Mouse (Mus musculus) limb, embryonic 14.5 days (tissue): ENCODE results near the gene Samd1. TPM values are rescaled to one million over a fixed set of nuclear protein-coding genes. Genes with fewer than 3 reads are reported as not detected.

ENCODE experiments used
- ATAC-seq: fragments of 200-750 bp; cut with Nextera tagmentation; 2 replicates; pipeline ENCODE4 v1.8.0; 2017; ENCODE audit warnings: low read depth, moderate number of reproducible peaks, moderate TSS enrichment; ENCODE audit not compliant: low FRiP score
- DNase-seq: peaks from one replicate; pipeline ENCODE4 v3.0.0-alpha.2; 2015; ENCODE audit warnings: low spot score
- H3K27ac ChIP-seq: fragments of 300-500 bp; sonication (generic); replicated peaks from 2 replicates; pipeline ENCODE4 v1.5.1; 2014; ENCODE audit warnings: low read depth, mild to moderate bottlenecking, low read length, moderate library complexity, mixed read lengths
- H3K27me3 ChIP-seq: fragments of 300-500 bp; sonication (generic); 2 replicates; pipeline ENCODE4 v1.6.1; 2014; ENCODE audit warnings: low read length, mixed read lengths; ENCODE audit not compliant: control insufficient read depth, insufficient read depth
- H3K36me3 ChIP-seq: fragments of 300-500 bp; sonication (generic); 2 replicates; pipeline ENCODE4 v1.6.1; 2014; ENCODE audit warnings: mild to moderate bottlenecking, low read length, moderate library complexity, mixed read lengths; ENCODE audit not compliant: control insufficient read depth, insufficient read depth
- H3K4me1 ChIP-seq: fragments of 300-500 bp; sonication (generic); 2 replicates; pipeline ENCODE4 v1.6.1; 2014; ENCODE audit warnings: antibody characterized with exemption, low read length, mixed read lengths; ENCODE audit not compliant: control insufficient read depth, insufficient read depth
- H3K4me2 ChIP-seq: fragments of 300-500 bp; sonication (generic); replicated peaks from 2 replicates; pipeline ENCODE4 v1.6.1; 2014; ENCODE audit warnings: low read depth, mild to moderate bottlenecking, low read length, moderate library complexity; ENCODE audit not compliant: severe bottlenecking
- H3K4me3 ChIP-seq: fragments of 300-500 bp; sonication (generic); replicated peaks from 2 replicates; pipeline ENCODE4 v1.5.1; 2014; ENCODE audit warnings: low read length
- H3K9ac ChIP-seq: fragments of 300-500 bp; sonication (generic); 2 replicates; pipeline ENCODE4 v1.6.1; 2014; ENCODE audit warnings: mild to moderate bottlenecking, low read depth, low read length, moderate library complexity; ENCODE audit not compliant: severe bottlenecking
- H3K9me3 ChIP-seq: fragments of 300-500 bp; sonication (generic); 2 replicates; pipeline ENCODE4 v1.6.1; 2016; ENCODE audit warnings: low read length; ENCODE audit not compliant: control insufficient read depth
- POLR2A ChIP-seq: fragments of 200-500 bp; IDR thresholded peaks from 2 replicates; pipeline ENCODE4 v1.8.0; 2012; ENCODE audit warnings: inconsistent platforms, mild to moderate bottlenecking, moderate library complexity, borderline replicate concordance; ENCODE audit not compliant: insufficient read depth, insufficient read length; ENCODE audit errors: extremely low read depth
- WGBS: fragments of 180-500 bp; shearing (Covaris S2); extraction: QIAGEN DNeasy Blood & Tissue Kit; methylation state at CpG from one replicate; pipeline ENCODE4 v1.1.7; 2014; 5-methylcytosine and 5-hydroxymethylcytosine counted together
- microRNA counts: library from miRNA; unstranded; fragments of <30 nt; microRNA quantifications from one replicate; lab custom pipeline; 2016
- microRNA-seq: library from miRNA; unstranded; fragments of <30 nt; microRNA quantifications from one replicate; pipeline ENCODE4, GENCODE M21; 2016
- polyA plus RNA-seq, 2 experiments: library from polyadenylated mRNA; depleted of rRNA in 1 of 2; stranded (reverse) in 1 of 2; unstranded in 1 of 2; fragments of >200 nt; fragmentation: Nextera tagmentation in 1 of 2; extraction: Ambion mirVana in 1 of 2; gene quantifications; 2 replicates each; pipeline versions ENCODE4 v1.2.1 to v1.2.3; 2012 to 2014

Samd1 gene
- polyA plus RNA-seq, 2 experiments, result 17.4 to 99.8 TPM

DNA sequence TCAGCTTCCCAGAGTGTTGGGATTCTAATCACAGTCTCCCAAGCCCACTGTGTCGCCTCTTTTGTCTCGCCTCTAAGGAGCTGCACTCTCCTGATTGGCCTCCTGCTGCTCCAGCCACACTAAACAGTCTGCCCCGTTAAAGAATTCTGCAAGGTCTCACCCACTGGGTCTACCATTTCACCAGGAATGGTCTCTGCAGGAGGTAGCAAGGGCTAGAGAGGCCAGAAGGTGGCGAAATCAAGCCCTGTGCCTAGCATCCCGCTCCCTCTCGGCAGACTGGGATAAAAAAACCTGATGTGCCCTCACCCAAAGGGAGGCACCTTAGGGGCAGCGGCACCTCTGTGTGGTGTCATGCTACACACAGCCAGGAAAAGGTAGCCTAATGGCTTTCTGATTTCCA lies 46.6 kb downstream of the Samd1 start:
- no peak overlapping the region for H3K4me3 ChIP-seq
- no peak for DNase-seq

GRCm38 (mm10) chr8:84044900-84045299 lies 47.4 kb downstream of the Samd1 start, which contains the start of gene Rln3:
Gene Rln3 (minus strand): TSS chr8:84045000.
- H3K27me3 ChIP-seq, result peaks cover 48% of the 10 kb centered on the region
- TF ChIP-seq POLR2A, result no peak
- no peak for ATAC-seq
- no peak within 1 kb of the TSS for H3K4me2 ChIP-seq
- peaks cover 8% of the 10 kb centered on the region for H3K4me1 ChIP-seq
- H3K4me3 ChIP-seq, result no peak within 1 kb of the TSS
- WGBS, result 8% methylated on average over 9 of the region's 9 CpGs
- H3K9me3 ChIP-seq, result no peaks in the 10 kb centered on the region
- no peak within 1 kb of the TSS; the same call in 1 of the 2 replicates for H3K9ac ChIP-seq
- no peak within 1 kb of the TSS for H3K27ac ChIP-seq
- H3K36me3 ChIP-seq, result no peaks in the 10 kb centered on the region
- no peak for DNase-seq

More for the DNA sequence above, 46.6 kb downstream of the Samd1 start:
- no peak overlapping the region for H3K27ac ChIP-seq
- WGBS, result 5% methylated on average over 7 of the region's 7 CpGs
- no peaks in the 10 kb centered on the region for H3K9me3 ChIP-seq
- TF ChIP-seq POLR2A, result no peak
- H3K27me3 ChIP-seq, result peaks cover 48% of the 10 kb centered on the region
- no peaks in the 10 kb centered on the region for H3K36me3 ChIP-seq
- H3K4me1 ChIP-seq, result peaks cover 8% of the 10 kb centered on the region
- no peak overlapping the region for H3K4me2 ChIP-seq
- no peak overlapping the region for H3K9ac ChIP-seq
- ATAC-seq, result no peak

DNA sequence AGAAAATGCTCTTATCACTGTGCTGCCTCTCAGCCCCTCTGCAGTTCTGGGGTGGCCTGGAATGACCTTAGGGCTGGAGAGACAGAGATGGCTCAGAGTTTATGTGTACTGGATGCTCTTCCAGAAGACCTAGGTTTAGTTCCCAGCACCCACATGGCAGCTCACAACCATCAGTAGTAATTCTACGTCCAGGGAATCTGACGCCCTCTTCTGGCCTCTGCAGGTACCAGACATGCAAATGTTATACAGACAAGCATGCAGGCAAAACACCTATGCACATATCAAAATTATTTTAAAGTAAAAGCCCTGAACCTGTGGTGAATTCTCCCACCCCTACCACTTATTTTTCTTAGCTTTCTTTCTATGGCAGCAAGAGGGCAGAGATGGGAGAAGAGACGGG lies 49.0 kb downstream of the Samd1 start:
- DNase-seq (no peak), ATAC-seq (no peak)
- 78% methylated on average over 3 of the region's 3 CpGs for WGBS
- Histone ChIP-seq H3K4me3 (no peak overlapping the region), H3K4me2 (no peak overlapping the region), H3K9ac (no peak overlapping the region), H3K4me1 (peaks cover 8% of the 10 kb centered on the region), H3K36me3 (no peaks in the 10 kb centered on the region), H3K27ac (no peak overlapping the region), H3K9me3 (no peaks in the 10 kb centered on the region), H3K27me3 (peaks cover 40% of the 10 kb centered on the region)
- no peak for TF ChIP-seq POLR2A

DNA sequence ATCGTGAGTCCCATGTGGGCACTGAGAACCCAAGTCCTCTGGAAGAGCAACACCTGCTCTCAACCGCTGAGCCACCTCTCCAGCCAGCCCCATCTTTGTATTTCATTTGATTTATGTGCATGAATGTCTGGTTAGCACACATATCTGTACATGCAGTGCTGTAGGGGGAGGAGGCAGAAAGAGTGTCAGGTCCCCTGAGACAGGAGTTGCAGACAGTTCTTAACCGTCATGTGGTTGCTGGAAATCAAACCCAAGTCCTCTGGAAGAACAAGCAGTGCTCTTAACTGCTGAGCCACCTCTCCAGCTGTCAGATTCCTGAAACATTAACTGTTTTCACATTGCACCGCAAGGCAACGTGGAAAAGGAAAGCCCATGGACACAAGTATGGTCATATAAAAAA lies 50.7 kb downstream of the Samd1 start:
- ATAC-seq (no peak; the same call in 1 of the 2 replicates), DNase-seq (no peak)
- WGBS, result 43% methylated on average over 5 of the region's 5 CpGs
- peaks cover 23% of the 10 kb centered on the region for H3K27me3 ChIP-seq
- no peak overlapping the region for H3K4me3 ChIP-seq
- H3K4me2 ChIP-seq, result no peak overlapping the region
- H3K27ac ChIP-seq, result no peak overlapping the region
- no peaks in the 10 kb centered on the region; the same call in 1 of the 2 replicates for H3K4me1 ChIP-seq
- no peak overlapping the region for H3K9ac ChIP-seq
- no peak for TF ChIP-seq POLR2A
- no peaks in the 10 kb centered on the region for H3K9me3 ChIP-seq
- no peaks in the 10 kb centered on the region for H3K36me3 ChIP-seq

MicroRNAs within 50 kb of the gene (microRNA counts, 519-probe panel; counts per million panel counts)
- not detected for microRNA mmu-miR-1199 (lab: Ali Mortazavi, UCI)

Small RNA genes within 50 kb of the gene (microRNA-seq; reads per million reads assigned to microRNA genes)
- gene Mir1199, result not detected
- 0.69 reads per million for gene Mir8111

Other genes with a start within 250 kb of the Samd1 start
- 123 and 177 TPM in 2 replicates for gene Adgrl1, start 97.6 kb upstream of the Samd1 start, polyA plus RNA-seq (2012; rRNA removed)
- 38.5 and 45.3 TPM in 2 replicates for gene Adgrl1, start 97.6 kb upstream of the Samd1 start, polyA plus RNA-seq (2014; fragmentation: Nextera tagmentation; extraction: Ambion mirVana)
- gene Gm10644, start 42.5 kb upstream of the Samd1 start, polyA plus RNA-seq (2012; rRNA removed), result 0.63 and 0.69 TPM in 2 replicates
- 0.48 and 0.53 TPM in 2 replicates for gene Gm10644, start 42.5 kb upstream of the Samd1 start, polyA plus RNA-seq (2014; fragmentation: Nextera tagmentation; extraction: Ambion mirVana)
- gene Asf1b, start 42.2 kb upstream of the Samd1 start, polyA plus RNA-seq (2012; rRNA removed), result 70.4 and 76.2 TPM in 2 replicates
- 56.0 and 61.2 TPM in 2 replicates for gene Asf1b, start 42.2 kb upstream of the Samd1 start, polyA plus RNA-seq (2014; fragmentation: Nextera tagmentation; extraction: Ambion mirVana)
- 132 and 141 TPM in 2 replicates for gene Prkaca, start 24.7 kb upstream of the Samd1 start, polyA plus RNA-seq (2012; rRNA removed)
- gene Prkaca, start 24.7 kb upstream of the Samd1 start, polyA plus RNA-seq (2014; fragmentation: Nextera tagmentation; extraction: Ambion mirVana), result 151 and 158 TPM in 2 replicates
- 0.72 and 0.73 TPM in 2 replicates for gene 1700067K01Rik, start 3.8 kb downstream of the Samd1 start, polyA plus RNA-seq (2012; rRNA removed)
- gene 1700067K01Rik, start 3.8 kb downstream of the Samd1 start, polyA plus RNA-seq (2014; fragmentation: Nextera tagmentation; extraction: Ambion mirVana), result 1.6 and 2.3 TPM in 2 replicates
- gene 2210011C24Rik, start 14.5 kb downstream of the Samd1 start, polyA plus RNA-seq (2012; rRNA removed), result 0.35 and 1.1 TPM in 2 replicates
- 0.44 and 2.0 TPM in 2 replicates for gene 2210011C24Rik, start 14.5 kb downstream of the Samd1 start, polyA plus RNA-seq (2014; fragmentation: Nextera tagmentation; extraction: Ambion mirVana)
- 4.5 and 8.6 TPM in 2 replicates for gene Palm3, start 23.8 kb downstream of the Samd1 start, polyA plus RNA-seq (2012; rRNA removed)
- gene Palm3, start 23.8 kb downstream of the Samd1 start, polyA plus RNA-seq (2014; fragmentation: Nextera tagmentation; extraction: Ambion mirVana), result 3.0 and 4.6 TPM in 2 replicates
- 2.1 and 2.3 TPM in 2 replicates for gene Il27ra, start 44.9 kb downstream of the Samd1 start, polyA plus RNA-seq (2012; rRNA removed)
- gene Il27ra, start 44.9 kb downstream of the Samd1 start, polyA plus RNA-seq (2014; fragmentation: Nextera tagmentation; extraction: Ambion mirVana), result 0.78 and 0.79 TPM in 2 replicates
- not detected in 2 replicates for gene Rln3, start 47.3 kb downstream of the Samd1 start, polyA plus RNA-seq (2012; rRNA removed)
- not detected in 2 replicates for gene Rln3, start 47.3 kb downstream of the Samd1 start, polyA plus RNA-seq (2014; fragmentation: Nextera tagmentation; extraction: Ambion mirVana)
- 2.2 and 2.6 TPM in 2 replicates for gene Gm10643, start 67.5 kb downstream of the Samd1 start, polyA plus RNA-seq (2012; rRNA removed)
- gene Gm10643, start 67.5 kb downstream of the Samd1 start, polyA plus RNA-seq (2014; fragmentation: Nextera tagmentation; extraction: Ambion mirVana), result 2.0 and 2.1 TPM in 2 replicates
- gene Rfx1, start 69.2 kb downstream of the Samd1 start, polyA plus RNA-seq (2012; rRNA removed), result 30.4 and 39.4 TPM in 2 replicates
- gene Rfx1, start 69.2 kb downstream of the Samd1 start, polyA plus RNA-seq (2014; fragmentation: Nextera tagmentation; extraction: Ambion mirVana), result 9.8 and 12.8 TPM in 2 replicates
- gene Dcaf15, start 107.1 kb downstream of the Samd1 start, polyA plus RNA-seq (2012; rRNA removed), result 79.5 and 103 TPM in 2 replicates
- gene Dcaf15, start 107.1 kb downstream of the Samd1 start, polyA plus RNA-seq (2014; fragmentation: Nextera tagmentation; extraction: Ambion mirVana), result 8.7 and 11.5 TPM in 2 replicates
- 4.9 and 6.7 TPM in 2 replicates for gene Podnl1, start 128.3 kb downstream of the Samd1 start, polyA plus RNA-seq (2012; rRNA removed)
- gene Podnl1, start 128.3 kb downstream of the Samd1 start, polyA plus RNA-seq (2014; fragmentation: Nextera tagmentation; extraction: Ambion mirVana), result 1.3 and 1.5 TPM in 2 replicates
- gene Cc2d1a, start 150.3 kb downstream of the Samd1 start, polyA plus RNA-seq (2012; rRNA removed), result 30.9 and 34.3 TPM in 2 replicates
- gene Cc2d1a, start 150.3 kb downstream of the Samd1 start, polyA plus RNA-seq (2014; fragmentation: Nextera tagmentation; extraction: Ambion mirVana), result 21.6 and 22.9 TPM in 2 replicates
- gene 4930432K21Rik, start 150.4 kb downstream of the Samd1 start, polyA plus RNA-seq (2012; rRNA removed), result 1.7 TPM in 2 replicates
- gene 4930432K21Rik, start 150.4 kb downstream of the Samd1 start, polyA plus RNA-seq (2014; fragmentation: Nextera tagmentation; extraction: Ambion mirVana), result 0.44 and 0.72 TPM in 2 replicates
- 3.0 and 4.8 TPM in 2 replicates for gene Nanos3, start 187.5 kb downstream of the Samd1 start, polyA plus RNA-seq (2012; rRNA removed)
- 5.4 and 5.8 TPM in 2 replicates for gene Nanos3, start 187.5 kb downstream of the Samd1 start, polyA plus RNA-seq (2014; fragmentation: Nextera tagmentation; extraction: Ambion mirVana)
- gene Zswim4, start 239.4 kb downstream of the Samd1 start, polyA plus RNA-seq (2012; rRNA removed), result 23.8 and 35.1 TPM in 2 replicates
- 13.9 and 17.1 TPM in 2 replicates for gene Zswim4, start 239.4 kb downstream of the Samd1 start, polyA plus RNA-seq (2014; fragmentation: Nextera tagmentation; extraction: Ambion mirVana)